In the genomic region with DNA sequence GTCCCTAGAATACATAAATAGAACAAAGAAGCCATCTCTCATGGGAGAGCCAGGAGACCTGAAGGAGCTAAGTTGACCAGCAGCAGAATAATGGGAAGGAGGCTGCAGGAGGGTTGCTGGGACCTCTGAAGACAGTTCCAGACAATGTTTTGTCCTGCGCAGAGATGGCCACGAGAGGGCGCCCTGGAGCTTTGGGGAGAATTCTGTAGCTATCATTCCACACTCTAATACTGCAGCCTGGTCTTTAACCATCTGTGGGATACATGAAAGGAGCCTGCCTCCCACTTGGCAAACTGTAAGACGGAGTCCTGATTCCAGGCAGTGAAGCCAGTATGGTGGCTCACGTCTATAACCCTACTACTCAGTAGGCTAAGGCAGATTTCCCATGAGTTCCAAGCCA, we compare ENCODE assay signal across 8 mouse cellular contexts. TPM values are rescaled to one million over a fixed set of nuclear protein-coding genes. Genes with fewer than 3 reads are reported as not detected.
DNase-seq lines count a peak whose midpoint lies in the region; ATAC-seq and TF ChIP-seq lines count a peak whose summit lies in the region.

No protein-coding gene starts in this region.

- no peaks in the 10 kb centered on the region for H3K36me3 ChIP-seq in lung, embryonic 14.5 days (ENCODE audit: insufficient read depth)

- peaks cover 7% of the 10 kb centered on the region; the same call in 1 of the 2 replicates for H3K27me3 ChIP-seq in lung, embryonic 14.5 days (ENCODE audit: insufficient read depth, low read length)

- ATAC-seq in granulocyte monocyte progenitor cell, adult 5-6 weeks (replicated peaks; ENCODE audit: poor library complexity, severe bottlenecking) = peak; percentile 68
- no peak for ATAC-seq in lung, embryonic 14.5 days (ENCODE audit: insufficient read depth)

- H3K9me3 ChIP-seq in lung, embryonic 14.5 days (ENCODE audit: low read depth, low read length) = no peaks in the 10 kb centered on the region

- H3K9ac ChIP-seq in lung, embryonic 14.5 days = no peak overlapping the region

- no peak overlapping the region for H3K4me3 ChIP-seq in lung, embryonic 14.5 days (ENCODE audit: low read depth, low read length)

- no peak overlapping the region for H3K4me2 ChIP-seq in lung, embryonic 14.5 days

- H3K4me1 ChIP-seq in lung, embryonic 14.5 days (ENCODE audit: insufficient read depth) = no peaks in the 10 kb centered on the region

- peak; percentile 85 for TF ChIP-seq CTCF in lung, embryonic 14.5 days (IDR thresholded peaks at IDR 0.05; ENCODE audit: low read depth)

- DNase-seq in CD8-positive naive resting alpha-beta T cell, adult 2 months (ENCODE audit: low read depth in 2 of 2, low spot score in 2 of 2) = peak; percentile 34 to 53
- DNase-seq in adrenal gland, adult 2 months = peak; percentile 67
- peak; percentile 78 for DNase-seq in embryo, embryonic 10 days (ENCODE audit: low spot score)
- peak; percentile 57 for DNase-seq in large intestine, adult 2 months (ENCODE audit: low read depth, low spot score)
- peak; percentile 84 for DNase-seq in lung, embryonic 14.5 days
- peak; percentile 65 for DNase-seq in retina, postnatal 7 days (ENCODE audit: low read depth, low spot score)
- peak; percentile 33 to 72 for DNase-seq in urinary bladder, adult 18-20 months (ENCODE audit: low spot score in 2 of 2)

- no peak overlapping the region for H3K27ac ChIP-seq in lung, embryonic 14.5 days (ENCODE audit: low read depth)

- 17% methylated on average over 5 of the region's 5 CpGs for WGBS in large intestine, adult 2 months
- 20% methylated on average over 5 of the region's 5 CpGs for WGBS in lung, embryonic 14.5 days

RNA-seq across cellular contexts. Expression of gene Frrs1l, which starts 27.0 kb away (rescaled TPM):
- total RNA-seq in adrenal gland, adult 2 months (2021) = under 1 TPM; 0.55 to 0.63 TPM
- polyA plus RNA-seq in adrenal gland, adult 2 months (2012; rRNA removed) = 0.04 and 0.10 TPM in 2 replicates
- total RNA-seq in granulocyte monocyte progenitor cell, adult 5-6 weeks (2014; fragmentation: Nextera tagmentation) = not detected in 2 replicates
- total RNA-seq in granulocyte monocyte progenitor cell, adult 5-6 weeks (2017) = not detected in 2 replicates
- polyA plus RNA-seq in large intestine, adult 2 months (2012; rRNA removed) = 0.04 and 0.07 TPM in 2 replicates
- polyA plus RNA-seq in lung, embryonic 14.5 days (2014; fragmentation: Nextera tagmentation; extraction: Ambion mirVana) = 1.7 and 2.1 TPM in 2 replicates
